Mouse (Mus musculus) kidney, adult 9 months (tissue): Measurements from ENCODE around the gene Cish.

Experiments used
- DNase-seq: peaks from one replicate; pipeline ENCODE4 v3.0.0; 2022

The Cish gene

DNA sequence AAGGTAGTCTGAATTCAATTTTAAA, at the start of gene Cish:
Cish (plus strand) TSS at position 11 of the 25 bp plus-strand sequence.
- DNase-seq, result no peak

DNA sequence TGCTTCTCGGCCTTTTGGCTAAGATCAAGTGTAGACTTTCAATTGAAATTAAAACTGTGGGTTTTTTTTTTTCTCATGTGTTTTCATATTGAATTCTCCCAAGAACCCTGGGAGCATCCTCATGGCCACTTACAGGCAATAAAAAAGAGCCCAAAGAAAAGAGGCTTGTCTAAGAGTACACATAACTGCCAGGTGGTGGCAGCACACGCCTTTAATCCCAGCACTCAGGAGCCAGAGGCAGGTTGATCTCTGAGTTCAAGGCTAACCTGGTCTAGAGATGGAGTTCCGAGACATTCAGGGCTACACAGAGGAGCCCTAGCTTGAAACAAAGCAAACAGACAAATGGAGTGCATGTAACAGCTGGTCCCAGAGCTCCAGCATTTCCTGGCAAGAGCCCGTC, 49.7 kb upstream of the Cish start:
- DNase-seq, result peak; percentile 36

DNA sequence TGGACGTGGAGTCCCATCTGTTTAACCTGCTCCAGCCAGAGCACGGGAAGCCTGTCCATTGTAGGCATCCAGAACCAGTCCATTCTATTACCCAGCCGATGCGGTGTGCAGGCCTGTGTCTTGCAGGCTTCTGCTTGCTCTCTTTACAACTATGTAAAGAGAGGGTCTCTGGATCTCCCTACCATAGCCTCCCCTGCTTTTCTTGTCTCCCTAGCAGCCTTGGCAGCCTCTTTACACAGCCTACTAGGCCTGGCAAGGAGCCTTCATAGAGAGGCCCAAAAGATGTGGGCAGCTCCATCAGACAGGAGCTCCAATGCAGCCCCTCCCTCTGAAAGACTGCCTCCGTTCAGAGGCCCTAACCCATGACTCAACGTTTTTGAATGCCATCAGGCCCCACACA, 46.7 kb upstream of the Cish start:
- DNase-seq, result no peak

DNA sequence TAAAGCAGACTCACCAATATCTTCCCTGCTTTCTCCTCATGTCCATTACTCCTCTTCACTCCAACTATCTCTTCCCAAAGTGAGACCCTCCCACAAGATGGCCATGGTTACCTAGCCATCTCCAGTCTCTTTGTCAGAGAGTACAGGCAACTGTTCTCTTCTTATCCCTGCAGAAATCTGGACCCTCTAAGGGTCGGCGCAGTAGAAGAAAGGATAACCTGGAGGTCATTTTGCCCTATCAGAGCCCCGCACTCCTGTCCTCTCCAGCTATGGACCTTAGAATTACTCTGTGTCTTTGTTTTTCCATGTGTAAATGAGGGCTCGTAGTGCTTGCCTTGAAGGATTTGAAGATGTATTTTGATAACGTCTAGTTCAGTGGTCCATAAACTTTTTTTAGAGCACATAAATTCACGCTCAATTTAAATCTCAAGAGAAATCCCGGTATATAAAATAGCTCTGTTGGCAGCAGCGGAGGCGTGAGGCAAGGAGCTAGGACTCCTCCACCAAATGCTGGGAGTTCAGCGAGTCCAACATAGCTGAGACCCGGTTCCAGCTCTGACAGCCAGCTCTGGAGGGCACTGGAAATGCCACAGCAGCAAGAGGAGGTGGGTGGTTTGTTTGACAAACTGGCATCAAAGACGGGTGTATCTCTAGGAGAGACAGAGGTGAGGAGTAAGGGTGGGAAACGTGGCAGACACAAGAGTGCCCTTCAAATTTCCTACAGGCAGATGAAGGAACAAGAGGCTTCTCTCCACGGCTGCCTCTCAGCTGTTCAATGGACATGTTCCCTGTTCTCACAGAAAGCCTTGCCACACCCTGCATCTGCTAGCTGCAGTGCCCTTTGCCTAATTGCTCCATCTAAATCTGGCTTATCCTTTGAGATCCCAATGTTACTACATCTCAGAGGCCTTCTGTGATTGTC, 45.1 kb upstream of the Cish start:
- no peak for DNase-seq

DNA sequence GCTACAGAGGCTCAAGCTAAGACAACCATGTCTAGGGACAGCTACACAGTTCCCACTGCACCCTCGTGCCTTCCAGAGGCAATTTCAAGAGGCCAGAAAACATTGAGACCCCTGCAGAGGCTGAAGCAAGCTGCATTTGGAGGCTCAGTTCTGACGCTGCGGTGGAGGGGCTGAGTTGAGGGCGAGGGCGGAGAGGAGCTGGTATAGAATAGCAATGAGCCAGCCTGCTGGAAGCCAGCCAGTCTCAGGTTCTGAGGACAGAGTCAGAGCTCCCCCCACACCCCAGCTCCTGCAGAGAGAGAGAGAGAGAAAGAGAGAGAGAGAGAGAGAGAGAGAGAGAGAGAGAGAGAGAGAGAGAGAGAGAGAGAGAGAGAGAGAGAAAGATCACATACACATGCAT, 43.7 kb upstream of the Cish start:
- no peak for DNase-seq

DNA sequence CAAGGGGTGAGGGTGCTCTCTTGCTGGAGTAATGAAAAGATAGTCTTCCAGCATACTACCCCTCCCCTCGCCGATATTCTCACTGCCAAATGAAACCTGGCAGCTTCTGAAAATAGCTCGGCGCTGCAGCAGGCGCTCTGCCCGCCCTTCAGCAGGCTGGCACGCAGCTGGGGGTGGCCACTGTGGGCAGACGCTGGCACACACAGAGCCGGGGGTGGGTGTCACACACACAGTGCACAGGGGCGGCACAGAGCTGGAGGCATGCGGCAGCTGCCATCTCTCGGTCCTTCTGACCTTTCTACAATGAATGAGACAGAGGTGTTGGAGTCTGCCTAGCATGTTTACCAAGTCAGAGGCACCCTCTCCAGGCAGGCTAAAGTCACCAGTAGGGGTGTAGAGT, 41.4 kb upstream of the Cish start:
- peak; percentile 52 for DNase-seq

DNA sequence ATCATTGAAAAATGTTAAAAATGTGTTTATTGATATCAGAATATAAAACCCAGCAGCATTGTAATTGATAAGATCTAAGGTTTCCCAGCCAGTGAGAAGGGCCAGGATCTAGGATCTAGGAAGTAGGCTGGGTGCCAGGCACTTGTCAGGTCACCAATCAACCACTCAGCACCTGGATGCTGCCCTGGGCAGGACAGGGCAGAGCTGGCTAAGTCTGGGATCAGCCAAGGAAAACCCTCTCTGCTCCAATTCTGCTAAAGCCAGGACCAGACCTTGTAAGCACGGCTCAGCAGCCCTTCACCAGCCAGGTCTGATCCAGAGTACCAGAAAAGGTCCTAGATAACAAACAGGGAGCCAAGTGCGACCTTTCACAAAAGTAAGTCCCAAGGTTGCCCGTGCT, 40.9 kb upstream of the Cish start:
- peak; percentile 66 for DNase-seq

DNA sequence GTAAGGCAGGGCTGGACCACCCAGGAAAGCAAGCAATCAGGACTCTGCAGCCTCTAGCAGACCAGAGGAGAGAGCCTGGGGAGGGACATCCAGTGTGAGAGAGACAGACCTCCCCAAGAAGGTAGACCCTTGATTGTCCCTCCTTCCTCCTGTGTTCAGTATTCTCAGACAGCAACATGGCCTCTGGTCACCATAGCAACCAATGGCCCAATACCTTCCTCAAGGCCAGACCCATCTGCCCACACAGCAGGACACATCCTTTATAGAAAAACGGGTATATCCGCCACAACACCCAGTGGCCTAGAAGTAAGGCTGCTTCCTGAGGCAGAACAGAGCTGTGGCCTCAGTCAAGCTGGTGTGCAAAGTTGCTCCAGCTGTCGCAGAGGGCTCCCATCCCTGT, 40.2 kb upstream of the Cish start:
- no peak for DNase-seq

DNA sequence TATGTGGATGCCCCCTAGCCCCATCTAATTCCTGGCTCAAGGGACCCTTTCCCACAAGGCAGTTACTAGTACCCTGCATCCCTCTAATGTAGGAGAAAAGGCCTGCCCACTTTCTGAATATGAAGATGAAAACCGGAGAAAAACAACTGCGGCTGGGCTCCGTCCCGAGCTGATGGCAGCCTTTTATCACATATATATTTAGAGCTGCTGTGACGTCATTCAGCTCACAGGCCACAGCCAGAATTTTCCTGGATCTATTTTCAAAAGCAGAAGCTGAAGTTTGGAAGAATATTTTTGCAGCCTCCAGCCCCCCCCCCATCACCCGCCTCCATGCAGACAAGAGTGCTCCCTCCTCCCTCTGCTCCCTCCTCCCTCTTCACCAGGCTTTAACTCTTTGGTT, 36.3 kb upstream of the Cish start:
- no peak for DNase-seq

DNA sequence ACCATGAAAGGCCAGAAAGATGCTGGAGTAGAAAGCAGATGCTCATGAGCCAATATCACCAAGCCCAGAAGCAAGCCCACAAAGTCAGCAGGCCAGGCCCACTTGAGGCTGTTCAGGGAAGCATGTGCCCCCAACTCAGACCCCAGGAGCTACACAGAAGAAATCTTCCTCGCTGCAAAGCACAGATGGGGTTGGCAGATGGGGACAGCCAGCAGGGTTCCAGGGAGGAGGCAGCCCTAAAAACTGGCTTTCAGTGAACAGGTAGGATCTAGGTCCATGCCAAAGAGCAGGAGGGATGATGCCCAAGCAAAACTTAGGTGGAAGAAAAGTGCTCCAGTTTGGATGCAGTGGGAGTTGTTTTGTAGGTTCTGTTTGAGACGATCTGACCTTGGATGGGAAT, 35.4 kb upstream of the Cish start:
- no peak for DNase-seq

DNA sequence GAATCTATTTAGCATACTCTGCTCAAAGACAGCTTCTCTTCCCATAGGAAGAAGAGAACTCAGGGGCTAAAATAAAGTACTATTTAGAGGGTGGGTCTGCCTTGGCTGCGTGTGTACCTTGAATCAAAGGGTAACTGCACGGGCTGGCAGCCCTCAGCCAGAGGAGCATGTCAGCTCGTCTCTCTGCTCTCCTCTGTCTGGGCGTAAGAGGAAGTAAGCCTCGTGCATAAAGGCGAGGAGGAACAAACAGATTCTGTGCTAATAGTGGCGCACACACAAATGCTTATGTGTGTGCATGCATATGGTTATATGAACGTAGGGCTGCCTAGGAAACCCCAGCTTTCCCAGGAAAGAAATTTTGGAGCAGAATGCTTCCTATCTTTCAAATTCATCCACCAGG, 35.0 kb upstream of the Cish start:
- no peak for DNase-seq

DNA sequence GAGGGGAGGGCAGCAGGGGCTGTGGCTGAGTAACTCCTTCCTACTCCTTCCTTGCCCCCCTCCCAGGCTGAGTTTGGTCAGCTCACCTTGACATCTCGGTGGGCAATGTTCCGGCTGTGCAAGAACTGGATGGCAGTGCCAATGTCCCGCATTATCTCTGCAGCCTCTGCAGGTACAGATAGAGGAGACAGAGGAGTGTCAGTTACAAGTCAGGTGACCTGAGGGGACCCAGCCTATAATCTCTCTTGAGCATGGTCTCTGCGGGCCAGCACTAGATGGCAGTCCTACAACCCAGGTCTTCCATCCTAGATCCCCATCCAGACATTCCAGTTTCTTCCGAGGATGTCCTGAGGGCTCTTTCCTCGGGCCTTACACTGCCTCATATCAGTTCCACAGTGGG, 34.0 kb upstream of the Cish start:
- no peak for DNase-seq

DNA sequence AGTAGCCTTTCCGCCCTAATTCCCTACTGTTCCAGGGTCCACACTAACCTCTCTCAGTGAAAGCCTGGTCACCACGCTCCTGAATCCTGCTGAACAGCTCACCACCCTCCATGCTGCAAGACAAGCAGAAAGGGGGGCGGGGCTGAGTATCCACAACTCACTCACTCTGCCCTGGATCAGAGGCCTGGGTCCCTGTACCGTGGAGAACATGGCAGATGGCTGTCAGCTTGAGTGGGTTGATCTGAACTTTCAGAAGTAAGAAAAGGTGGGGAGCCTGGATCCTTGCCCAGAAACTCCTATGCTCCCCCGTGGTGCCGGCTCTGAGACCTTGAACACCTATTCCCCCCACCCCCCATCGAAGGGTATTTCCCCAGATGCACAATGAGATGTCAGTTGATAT, 33.5 kb upstream of the Cish start:
- no peak for DNase-seq

DNA sequence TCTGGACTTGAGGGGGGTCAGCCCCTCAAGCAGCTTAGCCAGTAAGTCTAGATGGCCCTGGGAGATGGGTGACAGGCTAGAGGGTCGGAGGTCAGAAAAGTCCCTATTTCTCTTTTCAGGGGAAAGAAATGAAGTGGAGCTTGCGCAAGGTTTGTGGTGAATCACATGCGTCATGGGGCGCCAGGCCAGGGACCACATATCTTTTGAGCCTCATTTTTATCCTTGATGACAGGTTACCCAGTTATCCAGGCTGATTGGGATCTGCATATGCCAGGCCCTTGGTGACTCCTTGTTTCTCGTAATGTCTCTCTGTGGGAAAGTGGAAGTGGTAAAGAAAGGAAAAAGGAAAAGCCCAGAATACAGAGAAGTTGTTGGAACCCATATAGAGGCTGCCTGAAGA, 31.9 kb upstream of the Cish start:
- no peak for DNase-seq

DNA sequence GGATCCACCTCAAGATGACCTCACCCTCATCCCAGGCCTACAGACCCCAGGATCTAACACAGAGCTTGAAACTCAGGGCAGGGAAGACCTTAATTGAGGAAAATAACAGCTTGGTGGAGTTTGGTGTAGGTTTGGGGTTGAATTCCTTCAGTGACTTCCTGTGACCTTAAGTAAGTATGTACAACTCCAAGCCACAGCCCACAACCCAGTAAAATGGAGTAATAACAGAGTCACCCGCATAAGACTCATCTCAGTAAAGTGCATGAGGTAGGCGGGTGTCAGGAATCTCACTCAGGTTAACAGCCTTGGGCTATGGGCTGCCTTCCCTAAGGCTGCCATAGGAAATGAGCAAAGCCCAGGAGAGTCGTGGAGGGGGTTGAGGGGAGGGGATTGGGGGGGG, 31.1 kb upstream of the Cish start:
- DNase-seq, result no peak

DNA sequence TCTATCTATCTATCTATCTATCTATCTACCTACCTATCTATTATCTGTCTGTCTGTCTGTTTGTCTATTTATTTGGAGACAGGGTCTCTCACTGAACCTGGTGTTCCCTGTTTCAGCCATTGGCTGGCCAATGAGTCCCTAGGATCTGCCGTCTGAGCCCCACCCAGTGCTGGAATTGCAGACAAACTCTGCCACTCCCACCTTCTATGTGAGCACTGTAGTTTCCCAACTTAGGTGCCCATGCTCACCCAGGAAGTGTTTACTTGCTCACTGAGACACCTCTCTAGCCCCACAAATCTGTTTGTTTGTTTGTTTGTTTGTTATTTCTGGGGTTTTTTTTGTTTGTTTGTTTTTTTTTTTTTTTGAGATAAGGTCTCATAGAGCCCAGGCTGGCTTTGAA, 28.8 kb upstream of the Cish start:
- no peak for DNase-seq

DNA sequence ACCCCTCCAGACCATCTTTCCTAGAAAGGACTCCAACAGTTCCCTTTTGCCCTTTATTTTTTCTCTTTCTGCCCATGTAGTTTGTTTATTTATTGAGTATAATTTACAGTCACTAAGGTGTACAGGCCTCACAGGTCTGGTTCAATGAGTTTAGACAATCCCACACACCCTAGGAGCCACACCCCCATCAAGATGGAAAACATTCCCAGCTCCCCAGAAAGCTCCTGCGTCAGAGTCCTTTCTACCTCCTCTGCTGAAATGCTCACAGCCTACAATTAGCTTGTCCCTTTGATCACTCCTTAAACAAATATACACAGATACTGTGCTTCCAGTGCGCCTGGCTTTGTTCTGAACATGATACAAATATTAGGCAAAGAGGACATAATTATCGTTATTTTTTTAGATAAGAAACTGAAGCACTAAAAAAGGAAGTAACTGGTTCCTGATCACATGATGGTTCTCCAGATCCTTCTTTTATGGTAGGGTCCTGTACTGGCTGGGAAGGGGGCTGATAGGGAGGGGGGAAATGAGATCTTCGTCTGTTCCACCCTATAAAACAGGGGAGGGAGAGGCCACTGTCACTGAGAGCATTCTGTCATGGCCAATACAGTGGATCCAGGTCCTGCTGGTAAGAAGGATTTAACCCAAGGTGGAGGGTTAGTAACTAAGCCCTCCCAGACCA, 28.0 kb upstream of the Cish start:
- no peak for DNase-seq

DNA sequence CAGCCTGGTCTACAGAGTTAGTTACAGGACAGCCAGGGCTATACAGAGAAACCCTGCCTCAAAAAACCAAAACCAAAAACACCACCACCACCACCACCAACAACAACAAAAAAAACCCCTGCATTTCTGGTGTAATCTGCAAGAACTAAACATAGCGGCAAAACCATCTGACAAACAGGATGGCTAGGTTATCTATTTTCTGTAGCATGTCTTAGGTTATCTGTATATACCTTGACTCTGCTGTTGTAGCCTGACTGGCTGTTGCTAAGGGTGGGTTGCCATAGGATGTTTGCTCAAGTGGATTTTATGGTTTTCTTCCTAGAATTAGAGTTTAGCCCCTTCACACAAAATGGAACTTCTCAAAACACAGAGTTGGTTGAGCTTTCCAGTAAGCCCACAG, 26.1 kb upstream of the Cish start:
- DNase-seq, result no peak

DNA sequence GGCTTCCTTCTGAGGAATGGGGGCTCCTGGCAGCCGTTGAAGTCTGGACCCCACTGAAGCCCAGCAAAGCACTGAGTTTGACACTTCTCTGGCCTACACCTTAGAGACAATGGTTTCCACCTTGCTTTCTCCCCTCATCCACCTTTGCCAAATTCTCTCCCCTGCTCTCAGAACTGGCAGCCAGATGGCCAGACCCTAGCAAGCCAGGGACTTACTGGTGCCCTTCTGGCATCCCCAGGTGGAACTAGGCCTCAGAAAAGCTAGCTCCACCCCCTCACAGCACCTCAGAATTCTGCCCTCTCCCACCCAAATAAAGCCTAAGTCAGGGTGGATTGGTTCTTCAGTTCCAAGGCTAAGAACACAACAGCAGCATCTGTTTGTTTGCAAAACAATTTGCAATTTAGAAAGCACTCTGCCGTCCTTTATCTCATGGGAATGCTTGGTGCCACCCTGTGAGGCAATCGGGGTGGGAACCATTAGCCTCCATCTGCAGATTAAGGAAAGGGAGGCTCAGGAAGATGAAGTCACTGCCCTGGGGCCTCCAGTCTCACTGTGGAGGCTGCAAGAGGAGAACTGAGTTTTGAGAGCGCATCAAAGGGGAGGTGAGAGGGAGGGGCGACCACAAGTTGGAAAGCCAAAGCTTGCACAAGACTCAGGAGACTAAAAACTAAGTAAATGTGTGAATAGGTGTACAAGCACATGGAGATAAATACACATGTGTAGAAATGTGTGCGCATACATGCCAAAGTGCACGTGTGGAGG, 24.5 kb upstream of the Cish start:
- no peak for DNase-seq

DNA sequence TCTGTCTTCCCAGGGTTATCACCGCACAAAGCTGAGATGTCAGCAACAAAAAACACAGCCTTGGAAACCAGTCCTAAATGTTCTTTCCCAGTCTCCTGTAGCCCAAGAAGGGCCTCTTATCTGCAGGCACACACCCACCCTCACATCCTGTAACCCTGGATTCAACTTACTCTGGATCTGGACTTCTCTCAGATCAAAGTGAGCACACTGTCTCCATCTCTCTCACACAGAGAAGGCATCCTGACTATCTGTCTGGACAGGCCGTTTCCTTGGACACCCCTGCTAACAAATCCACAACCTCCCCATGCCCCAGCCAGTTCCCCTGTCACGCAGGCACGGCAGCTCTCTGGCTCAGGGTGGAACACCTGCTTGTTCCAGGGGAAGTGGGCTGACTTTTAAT, 23.5 kb upstream of the Cish start:
- DNase-seq, result no peak

DNA sequence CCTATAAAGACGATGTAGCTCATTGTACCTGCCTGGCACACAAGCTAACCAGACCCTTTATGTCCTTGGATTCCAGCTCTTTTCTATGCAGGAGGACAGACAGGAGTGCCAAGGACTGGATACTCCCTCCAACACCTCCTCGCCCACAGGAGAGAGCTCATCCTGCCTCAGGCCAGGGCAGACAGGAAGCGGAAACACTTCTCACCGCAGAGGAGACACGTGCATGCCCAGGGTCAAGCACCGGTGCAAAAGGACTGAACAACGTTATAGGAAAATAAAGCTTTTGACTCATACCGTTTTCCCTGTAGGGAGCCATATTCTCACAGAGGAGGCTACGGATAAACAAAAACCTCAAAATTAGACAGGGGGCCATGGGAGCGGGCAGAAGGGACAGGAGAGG, 22.6 kb upstream of the Cish start:
- no peak for DNase-seq

DNA sequence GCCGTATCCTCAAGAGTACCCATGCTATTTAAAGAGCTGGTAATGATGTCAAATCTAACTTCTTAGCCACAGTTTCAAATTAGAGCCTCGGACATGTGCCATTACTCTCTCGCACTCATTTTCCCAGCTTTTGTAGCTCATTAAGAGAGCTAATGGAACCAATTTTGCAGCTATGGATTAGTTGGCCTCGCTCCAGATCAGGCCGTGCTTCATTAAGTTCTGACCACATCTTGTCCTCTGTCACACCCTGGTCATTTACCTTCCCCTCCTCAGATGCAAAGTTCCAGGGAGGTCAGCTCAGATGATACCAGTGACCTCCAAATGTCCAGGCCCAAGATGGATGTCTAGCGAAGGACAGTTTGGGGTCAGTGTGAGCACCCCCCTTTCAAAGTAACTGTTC, 21.1 kb upstream of the Cish start:
- no peak for DNase-seq

DNA sequence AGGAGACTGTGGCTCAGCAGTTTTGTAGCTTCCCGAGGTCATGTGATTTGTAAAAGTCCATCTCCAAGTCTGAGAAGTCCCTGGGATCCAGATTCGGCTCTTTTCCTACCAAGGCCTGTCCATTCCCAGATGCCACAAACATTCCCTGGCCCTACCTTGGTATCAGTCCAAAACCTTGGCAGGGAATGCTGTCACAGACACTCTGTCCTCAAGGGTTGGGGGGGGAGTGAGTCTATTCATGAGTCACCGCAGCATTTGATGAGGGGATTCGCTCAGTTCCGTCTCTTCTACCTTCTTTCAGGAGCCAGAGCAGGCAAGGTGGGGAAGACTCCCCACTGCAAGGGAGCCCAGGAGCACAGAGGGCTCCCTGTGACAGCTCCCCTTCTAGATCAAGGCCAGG, 20.1 kb upstream of the Cish start:
- no peak for DNase-seq

DNA sequence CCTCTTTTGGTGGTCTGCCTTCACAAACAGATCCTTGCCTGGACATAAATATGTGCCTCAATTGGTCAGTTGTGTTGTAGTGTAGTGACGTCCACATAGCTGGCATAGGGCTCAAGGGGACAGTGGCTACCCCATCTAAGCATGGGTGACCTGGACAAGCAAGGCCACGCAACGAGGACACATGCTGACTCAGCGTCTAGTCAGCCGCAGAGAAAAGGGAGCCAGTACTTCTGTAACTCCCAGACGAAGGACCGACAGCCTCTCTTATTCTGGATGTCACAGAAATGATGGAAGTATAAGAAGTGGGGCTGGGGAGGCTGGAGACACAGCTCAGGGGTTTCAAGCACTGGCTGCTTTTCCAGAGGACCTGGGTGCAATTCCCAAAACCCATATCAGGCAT, 18.2 kb upstream of the Cish start:
- no peak for DNase-seq

DNA sequence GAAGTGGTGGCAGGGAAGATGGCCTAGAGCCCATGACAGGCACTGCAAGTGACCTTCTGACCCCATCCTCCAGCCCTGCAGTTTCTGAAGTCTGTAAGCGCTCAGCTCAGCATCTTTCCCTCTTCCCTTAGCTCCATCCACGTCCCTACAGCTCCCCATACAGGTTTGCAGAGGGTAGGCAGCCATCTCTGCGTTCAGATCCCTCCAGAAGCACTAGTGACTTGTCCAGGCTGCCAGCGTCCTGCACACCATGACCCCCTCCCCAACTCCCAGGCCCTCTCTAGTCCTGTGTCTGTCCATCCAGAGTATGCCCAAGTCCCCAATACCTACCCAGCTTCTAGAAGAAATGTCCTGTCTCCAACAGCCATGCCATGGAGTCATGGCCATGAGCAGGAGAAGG, 17.7 kb upstream of the Cish start:
- no peak for DNase-seq
